Comparison of ENCODE assay signal across 9 mouse cellular contexts in genomic region chr11:3573092-3573491, GRCm38 (mm10). TPM values are rescaled to one million over a fixed set of nuclear protein-coding genes. Genes with fewer than 3 reads are reported as not detected.
DNase-seq lines count a peak whose midpoint lies in the region; ATAC-seq and TF ChIP-seq lines count a peak whose summit lies in the region.
"Had no signal": no experiment of that assay in that cellular context is flagged by ENCODE, and none has a peak within 500 bp of the region (broad histone marks: within the 10 kb centered on the region; RNA-seq: fewer than 3 reads in every experiment).

No protein-coding gene starts in this region.

- peak; percentile 12 for DNase-seq in forebrain, embryonic 14.5 days (ENCODE audit: low spot score)
- no peak for DNase-seq in forebrain, postnatal 0 days
- peak; percentile 44 for DNase-seq in brain, embryonic 14.5 days (ENCODE audit: low read depth)
- peak; percentile 81 to 90 for DNase-seq in heart, adult 2 months
- DNase-seq in kidney, adult 8-10 months = peak; percentile 73 to 85
- DNase-seq in spleen, postnatal 4 days (ENCODE audit: low spot score in 2 of 2) = peak; percentile 34 to 63
- no peak for DNase-seq in adipocyte (ENCODE audit: low spot score)

- intact Hi-C loops in heart, adult 2 months (cut with DNase I) = loop anchor here (1.0 kb wide), 2 partner anchors 34 to 38 kb away; no protein-coding TSS in a partner anchor

- WGBS in forebrain, embryonic 14.5 days = 21% methylated on average over 9 of the region's 9 CpGs
- WGBS in forebrain, postnatal 0 days = 25% methylated on average over 9 of the region's 9 CpGs
- 22% methylated on average over 9 of the region's 9 CpGs for WGBS in heart, adult 2 months
- WGBS in lung, embryonic 15.5 days = 2% methylated on average over 9 of the region's 9 CpGs

- ATAC-seq in forebrain, embryonic 14.5 days = no peak
- no peak for ATAC-seq in forebrain, postnatal 0 days
- peak; percentile 90 for ATAC-seq in lung, embryonic 15.5 days (ENCODE audit: borderline replicate concordance, extremely low read depth, low FRiP score, low TSS enrichment)

- no peak for TF ChIP-seq CTCF in forebrain, postnatal 0 days (IDR thresholded peaks at IDR 0.05; ENCODE audit: low read depth)
- TF ChIP-seq CTCF in brain, embryonic 14.5 days (IDR thresholded peaks at IDR 0.05; ENCODE audit: borderline replicate concordance, extremely low read depth, insufficient read depth, insufficient read length) = no peak
- no peak for TF ChIP-seq CTCF in heart, adult 2 months (IDR thresholded peaks at IDR 0.05)

- H3K79me2 ChIP-seq in heart, adult 2 months (replicated peaks; ENCODE audit: control insufficient read depth, insufficient read depth, low read length) = no peaks in the 10 kb centered on the region

- H3K4me2 ChIP-seq in forebrain, embryonic 14.5 days (ENCODE audit: low read length) = no peak overlapping the region
- H3K4me2 ChIP-seq in forebrain, postnatal 0 days (ENCODE audit: low read depth) = no peak overlapping the region
- no peak overlapping the region for H3K4me2 ChIP-seq in lung, embryonic 15.5 days

- H3K4me3 ChIP-seq in forebrain, embryonic 14.5 days (ENCODE audit: low read depth, low read length) = no peak overlapping the region
- H3K4me3 ChIP-seq in forebrain, postnatal 0 days (ENCODE audit: low read depth, low read length) = no peak overlapping the region
- H3K4me3 ChIP-seq in heart, adult 2 months = no peak overlapping the region
- no peak overlapping the region for H3K4me3 ChIP-seq in lung, embryonic 15.5 days
- H3K4me3 ChIP-seq: erythroblast, embryonic 14.5 days had no signal

- TF ChIP-seq POLR2A in brain, embryonic 14.5 days (IDR thresholded peaks at IDR 0.05; ENCODE audit: borderline replicate concordance, extremely low read depth, insufficient read depth, insufficient read length, poor library complexity, severe bottlenecking) = no peak
- peak; percentile 80; the same call in 1 of the 2 replicates for TF ChIP-seq POLR2A in heart, adult 2 months (IDR thresholded peaks at IDR 0.05; ENCODE audit: insufficient read depth, low read depth, low read length)

- H3K9me3 ChIP-seq in forebrain, embryonic 14.5 days (replicated peaks; ENCODE audit: control insufficient read depth, low read length) = no peaks in the 10 kb centered on the region
- no peaks in the 10 kb centered on the region for H3K9me3 ChIP-seq in forebrain, postnatal 0 days (ENCODE audit: low read length)
- no peaks in the 10 kb centered on the region for H3K9me3 ChIP-seq in lung, embryonic 15.5 days

- H3K27ac ChIP-seq in forebrain, embryonic 14.5 days (ENCODE audit: low read depth, low read length) = no peak overlapping the region
- no peak overlapping the region for H3K27ac ChIP-seq in forebrain, postnatal 0 days (ENCODE audit: low read depth, low read length)
- H3K27ac ChIP-seq in heart, adult 2 months = peak overlapping the region; percentile 88
- H3K27ac ChIP-seq in lung, embryonic 15.5 days = peak overlapping the region; percentile 79

- H3K27me3 ChIP-seq in forebrain, embryonic 14.5 days (replicated peaks; ENCODE audit: control insufficient read depth, insufficient read depth, low read length) = no peaks in the 10 kb centered on the region
- H3K27me3 ChIP-seq in forebrain, postnatal 0 days (ENCODE audit: insufficient read depth, low read length) = no peaks in the 10 kb centered on the region
- H3K27me3 ChIP-seq in heart, adult 2 months (ENCODE audit: control insufficient read depth, insufficient read depth, low read length) = no peaks in the 10 kb centered on the region
- H3K27me3 ChIP-seq in lung, embryonic 15.5 days = no peaks in the 10 kb centered on the region

- no peaks in the 10 kb centered on the region for H3K36me3 ChIP-seq in forebrain, embryonic 14.5 days (ENCODE audit: control insufficient read depth, insufficient read depth, low read length)
- no peaks in the 10 kb centered on the region for H3K36me3 ChIP-seq in forebrain, postnatal 0 days (ENCODE audit: insufficient read depth)
- peaks cover 3% of the 10 kb centered on the region for H3K36me3 ChIP-seq in heart, adult 2 months (ENCODE audit: control insufficient read depth, insufficient read depth, low read length)
- no peaks in the 10 kb centered on the region for H3K36me3 ChIP-seq in lung, embryonic 15.5 days

- no peaks in the 10 kb centered on the region for H3K4me1 ChIP-seq in forebrain, embryonic 14.5 days (ENCODE audit: control insufficient read depth, insufficient read depth, low read length)
- no peaks in the 10 kb centered on the region for H3K4me1 ChIP-seq in forebrain, postnatal 0 days (ENCODE audit: insufficient read depth)
- H3K4me1 ChIP-seq in heart, adult 2 months (ENCODE audit: control insufficient read depth, insufficient read depth, low read length) = peaks cover 27% of the 10 kb centered on the region
- H3K4me1 ChIP-seq in lung, embryonic 15.5 days = peaks cover 31% of the 10 kb centered on the region

- H3K9ac ChIP-seq in forebrain, embryonic 14.5 days (ENCODE audit: low read length) = no peak overlapping the region
- no peak overlapping the region for H3K9ac ChIP-seq in forebrain, postnatal 0 days
- peak overlapping the region; percentile 28; the same call in 1 of the 2 replicates for H3K9ac ChIP-seq in heart, adult 2 months (ENCODE audit: low read depth, low read length)
- no peak overlapping the region for H3K9ac ChIP-seq in lung, embryonic 15.5 days

- TF ChIP-seq EP300 in heart, adult 2 months (IDR thresholded peaks at IDR 0.05; ENCODE audit: insufficient read depth, low read depth, low read length) = peak; percentile 100

RNA-seq across cellular contexts. Expression of gene Smtn, which starts 32.7 kb away (rescaled TPM):
- 11.6 and 16.4 TPM in 2 replicates for polyA plus RNA-seq in forebrain, embryonic 14.5 days (2014; fragmentation: Nextera tagmentation; extraction: Ambion mirVana)
- 3.9 and 7.9 TPM in 2 replicates for total RNA-seq in forebrain, postnatal 0 days (2014; rRNA removed)
- 8.1 and 8.7 TPM in 2 replicates for polyA plus RNA-seq in forebrain, postnatal 0 days (2015; fragmentation: Nextera tagmentation; extraction: Ambion mirVana)
- polyA plus RNA-seq in brain, embryonic 14.5 days (2012; rRNA removed) = 5.8 and 12.7 TPM in 2 replicates
- total RNA-seq in heart, adult 2 months (2021) = 100 to 1,000 TPM; 137 to 154 TPM
- 159 and 167 TPM in 2 replicates for polyA plus RNA-seq in heart, adult 2 months (2012; rRNA removed)
- 107 and 108 TPM in 2 replicates for polyA plus RNA-seq in lung, embryonic 15.5 days (2015; fragmentation: Nextera tagmentation; extraction: Ambion mirVana)

RNA-seq across cellular contexts. Expression of gene Selenom, which starts 58.6 kb away (rescaled TPM):
- 42.0 and 49.1 TPM in 2 replicates for polyA plus RNA-seq in forebrain, embryonic 14.5 days (2014; fragmentation: Nextera tagmentation; extraction: Ambion mirVana)
- 119 and 172 TPM in 2 replicates for total RNA-seq in forebrain, postnatal 0 days (2014; rRNA removed)
- 224 and 227 TPM in 2 replicates for polyA plus RNA-seq in forebrain, postnatal 0 days (2015; fragmentation: Nextera tagmentation; extraction: Ambion mirVana)
- 57.4 and 65.9 TPM in 2 replicates for polyA plus RNA-seq in brain, embryonic 14.5 days (2012; rRNA removed)
- 10 to 100 TPM; 41.7 to 42.8 TPM for total RNA-seq in heart, adult 2 months (2021)
- 67.8 and 78.3 TPM in 2 replicates for polyA plus RNA-seq in heart, adult 2 months (2012; rRNA removed)
- polyA plus RNA-seq in lung, embryonic 15.5 days (2015; fragmentation: Nextera tagmentation; extraction: Ambion mirVana) = 99.2 and 102 TPM in 2 replicates

Comparison
In these comparisons a context has a peak if more than half of its experiments do, and no peak if none do; other contexts are left out.
1. DNase-seq: peak in forebrain, embryonic 14.5 days (single experiment), brain, embryonic 14.5 days (single experiment), heart, adult 2 months (2 of 2), kidney, adult 8-10 months (2 of 2) and spleen, postnatal 4 days (2 of 2); none in forebrain, postnatal 0 days (single experiment) and adipocyte (single experiment).
2. H3K27ac ChIP-seq: peak in heart, adult 2 months (single experiment) and lung, embryonic 15.5 days (single experiment); none in forebrain, embryonic 14.5 days (single experiment) and forebrain, postnatal 0 days (single experiment).